Mouse (Mus musculus) c-Kit-positive CD71-negative TER-119-negative erythroid progenitor cells, embryonic 14.5 days (primary cell): ENCODE results near the gene Hic1.

Experiments used
- DNase-seq: peaks from one replicate; pipeline ENCODE4 v3.0.0-alpha.2; 2013; ENCODE audit warnings: low read depth

The Hic1 gene

GRCm38 (mm10) chr11:75167643-75168589 lies 1.4 kb downstream of the Hic1 start:
- no peak for DNase-seq

GRCm38 (mm10) chr11:75166861-75167642 lies 2.3 kb downstream of the Hic1 start:
- no peak for DNase-seq

- no peak for DNase-seq
Measured at GRCm38 (mm10) chr11:75166193-75166842, 3.0 kb downstream of the Hic1 start.

GRCm38 (mm10) chr11:75165441-75166192 lies 3.7 kb downstream of the Hic1 start:
- no peak for DNase-seq

- no peak for DNase-seq
Measured at GRCm38 (mm10) chr11:75164750-75165149, 4.6 kb downstream of the Hic1 start.

GRCm38 (mm10) chr11:75164051-75164450 lies 5.3 kb downstream of the Hic1 start:
- no peak for DNase-seq

GRCm38 (mm10) chr11:75163379-75163778 lies 5.9 kb downstream of the Hic1 start:
- no peak for DNase-seq

GRCm38 (mm10) chr11:75162591-75163080 lies 6.7 kb downstream of the Hic1 start:
- no peak for DNase-seq

- no peak for DNase-seq
Measured at GRCm38 (mm10) chr11:75161417-75162008, 7.8 kb downstream of the Hic1 start.

- DNase-seq, result no peak
Measured at GRCm38 (mm10) chr11:75160954-75161353, 8.4 kb downstream of the Hic1 start.

GRCm38 (mm10) chr11:75159564-75159963 lies 9.8 kb downstream of the Hic1 start:
- DNase-seq, result no peak

GRCm38 (mm10) chr11:75158432-75158831 lies 10.9 kb downstream of the Hic1 start:
- no peak for DNase-seq

- no peak for DNase-seq
Measured at GRCm38 (mm10) chr11:75157901-75158300, 11.4 kb downstream of the Hic1 start.

GRCm38 (mm10) chr11:75157037-75157436 lies 12.3 kb downstream of the Hic1 start:
- DNase-seq, result no peak

GRCm38 (mm10) chr11:75156416-75156815 lies 12.9 kb downstream of the Hic1 start:
- no peak for DNase-seq

GRCm38 (mm10) chr11:75155985-75156384 lies 13.3 kb downstream of the Hic1 start:
- DNase-seq, result no peak

- no peak for DNase-seq
Measured at GRCm38 (mm10) chr11:75154053-75154585, 15.2 kb downstream of the Hic1 start.

- no peak for DNase-seq
Measured at GRCm38 (mm10) chr11:75152603-75153557, 16.4 kb downstream of the Hic1 start.

- DNase-seq, result no peak
Measured at GRCm38 (mm10) chr11:75150346-75150745, 19.0 kb downstream of the Hic1 start.
